Mouse (Mus musculus) intestine, embryonic 15.5 days (tissue): Measurements from ENCODE around the gene Hvcn1. TPM values are rescaled to one million over a fixed set of nuclear protein-coding genes. Genes with fewer than 3 reads are reported as not detected.

Experiments
- ATAC-seq: fragments of 200-750 bp; cut with Nextera tagmentation; 2 replicates; pipeline ENCODE4 v1.8.0; 2017; ENCODE audit warnings: moderate TSS enrichment, moderate library complexity
- H3K27ac ChIP-seq: fragments of 300-500 bp; sonication (generic); 2 replicates; pipeline ENCODE4 v1.5.1; 2015; ENCODE audit warnings: mild to moderate bottlenecking, inconsistent platforms
- H3K27me3 ChIP-seq: fragments of 300-500 bp; sonication (generic); replicated peaks from 2 replicates; pipeline ENCODE4 v1.6.1; 2015; ENCODE audit warnings: inconsistent platforms
- H3K36me3 ChIP-seq: fragments of 300-500 bp; sonication (generic); 2 replicates; pipeline ENCODE4 v1.6.1; 2015; ENCODE audit warnings: inconsistent platforms
- H3K4me1 ChIP-seq: fragments of 300-500 bp; sonication (generic); replicated peaks from 2 replicates; pipeline ENCODE4 v1.6.1; 2015; ENCODE audit warnings: inconsistent platforms
- H3K4me2 ChIP-seq: fragments of 300-500 bp; sonication (generic); replicated peaks from 2 replicates; pipeline ENCODE4 v1.6.1; 2015; ENCODE audit warnings: mild to moderate bottlenecking, inconsistent platforms
- H3K4me3 ChIP-seq: fragments of 300-500 bp; sonication (generic); replicated peaks from 2 replicates; pipeline ENCODE4 v1.5.1; 2015; ENCODE audit warnings: inconsistent platforms
- H3K9ac ChIP-seq: fragments of 300-500 bp; sonication (generic); 2 replicates; pipeline ENCODE4 v1.6.1; 2015; ENCODE audit warnings: inconsistent platforms
- H3K9me3 ChIP-seq: fragments of 300-500 bp; sonication (generic); 2 replicates; pipeline ENCODE4 v1.6.1; 2016; ENCODE audit warnings: inconsistent platforms
- WGBS: fragments of 180-500 bp; shearing (Covaris S2); methylation state at CpG from one replicate; pipeline ENCODE4 v1.1.7; 2015; 5-methylcytosine and 5-hydroxymethylcytosine counted together
- polyA plus RNA-seq: library from polyadenylated mRNA; unstranded; fragments of >200 nt; fragmentation: Nextera tagmentation; extraction: Ambion mirVana; gene quantifications from 2 replicates; pipeline ENCODE4 v1.2.1, GENCODE M21; 2015

The Hvcn1 gene
- polyA plus RNA-seq, 1 experiment from 2014 or later: 5.8 TPM

DNA sequence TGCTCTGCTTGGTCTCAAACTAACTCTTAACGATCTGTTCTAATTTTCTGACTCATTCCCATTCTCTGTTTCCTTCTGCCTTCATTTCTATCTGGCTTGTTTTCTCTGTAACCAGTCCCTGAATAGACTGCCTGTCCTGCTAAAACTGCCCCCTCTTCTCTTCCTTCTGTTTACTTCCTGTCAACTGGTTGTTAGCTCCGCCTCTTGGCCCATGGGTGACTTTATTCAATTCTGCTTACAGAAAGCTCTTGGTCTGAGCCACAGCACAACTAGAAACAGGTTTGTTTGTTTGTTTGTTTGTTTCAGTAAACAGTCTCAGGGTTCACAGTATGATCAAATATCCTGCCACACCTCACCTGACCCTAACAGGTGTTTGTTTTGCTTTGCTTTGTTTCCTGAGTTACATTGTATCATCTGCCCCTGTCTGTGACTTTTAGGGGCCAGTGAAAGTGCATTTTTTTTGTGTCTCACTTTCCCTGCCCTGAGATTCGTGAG is 21.7 kb downstream of the Hvcn1 start:
- 0 out of 2 replicates have a peak, but pooled peaks cover 6% of the 10 kb centered on the region for H3K4me1 ChIP-seq
- H3K9ac ChIP-seq: no peak overlapping the region
- ATAC-seq: no peak
- H3K36me3 ChIP-seq: no peaks in the 10 kb centered on the region
- WGBS: 81% methylated on average over 3 of the region's 3 CpGs
- no peak overlapping the region for H3K4me3 ChIP-seq
- H3K27ac ChIP-seq: no peak overlapping the region
- no peak overlapping the region for H3K4me2 ChIP-seq
- no peaks in the 10 kb centered on the region for H3K9me3 ChIP-seq
- H3K27me3 ChIP-seq: no peaks in the 10 kb centered on the region

GRCm38 (mm10) chr5:122228772-122229171 is 22.2 kb downstream of the Hvcn1 start:
- no peak overlapping the region for H3K4me3 ChIP-seq
- no peaks in the 10 kb centered on the region for H3K27me3 ChIP-seq
- no peak overlapping the region for H3K9ac ChIP-seq
- ATAC-seq: no peak
- H3K4me2 ChIP-seq: no peak overlapping the region
- WGBS: 65% methylated on average over 3 of the region's 4 CpGs
- no peak overlapping the region for H3K27ac ChIP-seq
- H3K9me3 ChIP-seq: no peaks in the 10 kb centered on the region
- H3K36me3 ChIP-seq: no peaks in the 10 kb centered on the region
- 0 out of 2 replicates have a peak, but pooled peaks cover 8% of the 10 kb centered on the region for H3K4me1 ChIP-seq

DNA sequence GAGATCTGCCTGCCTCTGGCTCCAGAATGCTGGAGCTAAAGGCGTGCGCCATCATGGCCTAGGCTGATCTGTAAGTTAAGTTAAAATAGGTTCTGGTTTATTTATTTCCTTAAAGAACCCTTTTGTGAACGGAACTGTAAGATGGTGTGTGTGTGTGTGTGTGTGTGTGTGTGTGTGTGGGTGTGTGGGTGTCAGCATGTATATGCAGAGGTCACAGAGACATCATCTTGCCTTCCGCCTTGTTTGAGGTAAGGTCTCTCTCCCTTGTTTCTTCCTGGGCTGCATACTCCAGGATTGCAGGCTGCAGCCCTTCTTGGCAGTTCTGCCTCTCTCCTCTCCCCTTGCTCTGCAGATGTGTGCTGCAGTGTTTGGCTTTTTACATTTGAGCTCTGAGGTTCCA is 24.2 kb downstream of the Hvcn1 start:
- no peaks in the 10 kb centered on the region for H3K9me3 ChIP-seq
- no peak overlapping the region for H3K9ac ChIP-seq
- H3K4me1 ChIP-seq: 0 out of 2 replicates have a peak, but pooled peaks cover 10% of the 10 kb centered on the region
- no peak for ATAC-seq
- no peaks in the 10 kb centered on the region for H3K27me3 ChIP-seq
- H3K36me3 ChIP-seq: no peaks in the 10 kb centered on the region
- H3K4me3 ChIP-seq: no peak overlapping the region
- WGBS: 87% methylated on average over 4 of the region's 4 CpGs
- no peak overlapping the region for H3K4me2 ChIP-seq
- H3K27ac ChIP-seq: no peak overlapping the region

DNA sequence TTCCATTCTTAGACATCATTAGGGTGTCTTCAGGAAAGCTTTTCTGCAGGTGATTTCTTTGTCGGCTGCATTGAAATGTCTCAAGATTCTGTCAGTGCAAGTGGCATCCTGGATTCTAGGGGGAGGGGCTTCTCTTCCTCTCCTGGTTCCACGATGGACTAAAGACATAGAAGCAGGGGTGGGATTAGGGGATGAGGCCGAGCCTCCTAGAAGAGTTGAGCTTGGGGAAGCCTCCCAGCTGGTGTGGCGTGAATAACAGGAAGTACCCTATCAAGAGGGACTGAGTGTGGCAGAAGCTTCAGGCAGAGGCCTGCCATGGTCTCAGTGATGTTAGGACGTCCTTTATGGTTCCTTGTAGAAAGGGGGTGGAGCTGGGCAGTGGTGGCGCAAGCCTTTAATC is 24.8 kb downstream of the Hvcn1 start:
- H3K9ac ChIP-seq: no peak overlapping the region
- no peaks in the 10 kb centered on the region for H3K27me3 ChIP-seq
- no peak overlapping the region for H3K27ac ChIP-seq
- ATAC-seq: no peak
- WGBS: 61% methylated on average over 6 of the region's 6 CpGs
- no peak overlapping the region for H3K4me2 ChIP-seq
- H3K36me3 ChIP-seq: no peaks in the 10 kb centered on the region
- H3K9me3 ChIP-seq: no peaks in the 10 kb centered on the region
- H3K4me1 ChIP-seq: 0 out of 2 replicates have a peak, but pooled peaks cover 10% of the 10 kb centered on the region
- no peak overlapping the region for H3K4me3 ChIP-seq

DNA sequence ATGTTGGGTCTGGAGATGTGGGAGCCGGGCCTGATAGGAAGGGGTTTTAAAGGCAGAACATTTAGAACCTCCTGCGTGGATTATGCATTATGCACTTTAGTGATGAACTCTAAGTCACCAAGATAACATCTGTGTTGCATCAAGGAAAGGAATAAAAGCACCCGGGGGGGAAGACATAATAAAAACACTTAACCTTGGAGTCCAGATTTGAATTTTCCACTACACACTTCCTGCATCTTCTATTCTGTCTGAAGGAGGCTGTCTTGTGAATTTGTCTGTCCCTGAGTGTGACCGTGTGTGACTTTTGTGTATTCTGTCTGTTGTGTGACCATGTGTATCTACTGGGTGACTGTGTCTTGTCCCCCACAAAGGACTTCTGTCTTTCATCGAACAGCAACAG is 25.4 kb downstream of the Hvcn1 start:
- Histone ChIP-seq H3K4me3 (no peak overlapping the region), H3K36me3 (no peaks in the 10 kb centered on the region), H3K9ac (no peak overlapping the region), H3K27me3 (no peaks in the 10 kb centered on the region), H3K4me1 (0 out of 2 replicates have a peak, but pooled peaks cover 10% of the 10 kb centered on the region), H3K9me3 (no peaks in the 10 kb centered on the region), H3K4me2 (no peak overlapping the region), H3K27ac (no peak overlapping the region)
- ATAC-seq: no peak
- 42% methylated on average over 5 of the region's 5 CpGs for WGBS

GRCm38 (mm10) chr5:122233077-122233581 is 26.5 kb downstream of the Hvcn1 start:
- Histone ChIP-seq H3K27ac (no peak overlapping the region), H3K9me3 (no peaks in the 10 kb centered on the region), H3K36me3 (no peaks in the 10 kb centered on the region), H3K27me3 (no peaks in the 10 kb centered on the region), H3K4me3 (no peak overlapping the region), H3K4me1 (0 out of 2 replicates have a peak, but pooled peaks cover 10% of the 10 kb centered on the region), H3K9ac (no peak overlapping the region), H3K4me2 (no peak overlapping the region)
- WGBS: 73% methylated on average over 14 of the region's 14 CpGs
- ATAC-seq: no peak

DNA sequence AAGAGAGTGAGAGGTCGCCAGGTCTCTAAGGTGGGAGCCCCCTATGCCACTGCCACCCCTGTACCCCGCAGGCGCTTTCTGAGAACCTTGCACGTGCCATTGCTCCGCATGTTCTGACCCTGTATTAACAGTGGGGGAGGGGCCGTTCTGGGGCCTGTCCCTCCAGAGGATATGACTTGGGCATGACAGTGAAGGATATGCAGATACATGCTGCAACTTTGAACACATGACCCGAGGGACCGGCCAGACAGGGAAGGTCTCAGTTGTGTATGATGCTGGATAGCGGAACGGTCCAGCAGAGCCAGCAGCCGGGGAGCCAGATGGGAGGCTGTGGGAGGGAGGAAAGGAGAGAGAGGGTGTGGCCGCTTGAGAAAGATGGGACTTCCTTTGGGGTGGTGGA is 27.1 kb downstream of the Hvcn1 start:
- Histone ChIP-seq H3K4me3 (no peak overlapping the region), H3K36me3 (no peaks in the 10 kb centered on the region), H3K27me3 (no peaks in the 10 kb centered on the region), H3K9me3 (no peaks in the 10 kb centered on the region), H3K27ac (no peak overlapping the region), H3K4me2 (no peak overlapping the region), H3K4me1 (0 out of 2 replicates have a peak, but pooled peaks cover 10% of the 10 kb centered on the region), H3K9ac (no peak overlapping the region)
- no peak for ATAC-seq
- 75% methylated on average over 12 of the region's 12 CpGs for WGBS

GRCm38 (mm10) chr5:122234319-122235195 is 28.0 kb downstream of the Hvcn1 start:
- H3K27ac ChIP-seq: no peak overlapping the region
- WGBS: 74% methylated on average over 9 of the region's 9 CpGs
- no peaks in the 10 kb centered on the region for H3K9me3 ChIP-seq
- H3K4me3 ChIP-seq: no peak overlapping the region
- no peak overlapping the region for H3K9ac ChIP-seq
- no peaks in the 10 kb centered on the region for H3K27me3 ChIP-seq
- no peaks in the 10 kb centered on the region for H3K36me3 ChIP-seq
- no peak overlapping the region for H3K4me2 ChIP-seq
- H3K4me1 ChIP-seq: 0 out of 2 replicates have a peak, but pooled peaks cover 10% of the 10 kb centered on the region
- no peak for ATAC-seq

- Histone ChIP-seq H3K4me1 (0 out of 2 replicates have a peak, but pooled peaks cover 10% of the 10 kb centered on the region), H3K9me3 (no peaks in the 10 kb centered on the region), H3K27ac (no peak overlapping the region), H3K36me3 (no peaks in the 10 kb centered on the region), H3K4me3 (no peak overlapping the region), H3K27me3 (no peaks in the 10 kb centered on the region), H3K9ac (no peak overlapping the region), H3K4me2 (no peak overlapping the region)
- WGBS: 57% methylated on average over 9 of the region's 9 CpGs
- ATAC-seq: no peak
Observed at GRCm38 (mm10) chr5:122235196-122235836, 28.7 kb downstream of the Hvcn1 start.

- H3K4me3 ChIP-seq: no peak overlapping the region
- no peaks in the 10 kb centered on the region for H3K27me3 ChIP-seq
- H3K36me3 ChIP-seq: no peaks in the 10 kb centered on the region
- no peaks in the 10 kb centered on the region for H3K9me3 ChIP-seq
- no peak for ATAC-seq
- H3K9ac ChIP-seq: no peak overlapping the region
- H3K27ac ChIP-seq: no peak overlapping the region
- 0 out of 2 replicates have a peak, but pooled peaks cover 7% of the 10 kb centered on the region for H3K4me1 ChIP-seq
- no peak overlapping the region for H3K4me2 ChIP-seq
- WGBS: 76% methylated on average over 5 of the region's 5 CpGs
Observed at GRCm38 (mm10) chr5:122237200-122237599, 30.6 kb downstream of the Hvcn1 start.

GRCm38 (mm10) chr5:122239618-122240017 is 33.0 kb downstream of the Hvcn1 start:
- Histone ChIP-seq H3K4me2 (no peak overlapping the region), H3K27me3 (no peaks in the 10 kb centered on the region), H3K9ac (no peak overlapping the region), H3K4me1 (0 out of 2 replicates have a peak, but pooled peaks cover 2% of the 10 kb centered on the region), H3K9me3 (no peaks in the 10 kb centered on the region), H3K4me3 (no peak overlapping the region), H3K36me3 (no peaks in the 10 kb centered on the region), H3K27ac (no peak overlapping the region)
- 76% methylated on average over 7 of the region's 7 CpGs for WGBS
- no peak for ATAC-seq

- no peaks in the 10 kb centered on the region for H3K36me3 ChIP-seq
- H3K27me3 ChIP-seq: no peaks in the 10 kb centered on the region
- H3K4me1 ChIP-seq: no peaks in the 10 kb centered on the region
- WGBS: 87% methylated on average over 11 of the region's 11 CpGs
- ATAC-seq: no peak
- H3K9ac ChIP-seq: no peak overlapping the region
- no peak overlapping the region for H3K27ac ChIP-seq
- H3K4me2 ChIP-seq: no peak overlapping the region
- H3K9me3 ChIP-seq: no peaks in the 10 kb centered on the region
- no peak overlapping the region for H3K4me3 ChIP-seq
Observed at GRCm38 (mm10) chr5:122240521-122240920, 33.9 kb downstream of the Hvcn1 start.
